Mouse (Mus musculus): ENCODE data around the gene Inpp5b.

GRCm38 (mm10) chr4:124773449-124773848, 31.8 kb downstream of the Inpp5b start:
- TF ChIP-seq SRF (IDR thresholded peaks at IDR 0.05; ENCODE audit: control insufficient read depth, insufficient read length, low read depth) (no peak), E2F4 (IDR thresholded peaks at IDR 0.05; ENCODE audit: insufficient read depth) (no peak), MAX (IDR thresholded peaks at IDR 0.05; ENCODE audit: low read depth) (no peak), POLR2A (IDR thresholded peaks at IDR 0.05; ENCODE audit: insufficient read length, low read depth) (no peak)

All from myocyte (in vitro differentiated cells).